Mouse (Mus musculus): Measurements from ENCODE around the gene Higd1a.

DNA sequence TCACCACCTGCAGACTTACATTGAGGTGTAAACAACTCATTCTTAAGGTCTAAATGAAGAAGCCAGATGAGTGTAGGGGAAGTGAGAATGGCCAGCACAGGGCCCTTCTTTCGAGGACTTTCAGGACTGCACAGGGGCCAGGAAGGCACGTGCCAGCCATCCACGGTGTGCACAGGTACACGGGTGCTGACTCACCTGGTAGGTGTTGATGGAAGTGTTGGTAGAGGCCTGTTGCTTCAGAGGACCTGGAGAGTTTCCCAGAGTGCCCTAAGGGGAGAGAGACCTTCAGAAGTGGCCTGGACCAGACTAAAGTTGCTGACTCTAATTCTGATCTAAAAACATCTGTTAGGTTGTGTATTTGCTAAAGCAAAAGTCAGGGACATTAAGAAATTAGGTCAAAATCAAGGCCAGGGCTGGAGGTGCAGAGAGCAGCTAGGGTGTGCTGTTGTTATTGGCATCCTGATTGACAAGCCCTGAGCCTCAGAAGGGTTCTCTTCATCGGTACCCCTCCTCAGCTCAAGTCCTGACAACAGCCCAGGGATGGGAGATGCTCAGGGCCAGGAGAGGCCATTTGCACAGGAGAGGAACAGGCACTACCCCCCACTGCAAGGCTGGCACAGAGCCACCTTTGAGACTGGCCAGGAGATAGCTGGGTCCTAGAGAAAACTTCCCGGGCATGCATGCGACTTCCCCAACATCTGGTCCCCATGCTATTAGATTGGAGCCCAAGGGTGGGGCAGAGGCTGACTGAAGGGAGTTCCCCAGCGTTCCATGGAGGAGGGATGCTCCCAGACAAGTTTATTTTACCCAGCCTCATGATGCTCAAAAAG lies 45.5 kb upstream of the Higd1a start:
- no peak for TF ChIP-seq POLR2A (IDR thresholded peaks at IDR 0.05; ENCODE audit: insufficient read depth, low read length)
- TF ChIP-seq CTCF (IDR thresholded peaks at IDR 0.05; ENCODE audit: low read depth, low read length): no peak

All from ES-Bruce4 (cell line).